Comparison of ENCODE assay signal across 22 mouse cellular contexts in genomic region chr2:23559186-23559585, GRCm38 (mm10). TPM values are rescaled to one million over a fixed set of nuclear protein-coding genes. Genes with fewer than 3 reads are reported as not detected.
DNase-seq lines count a peak whose midpoint lies in the region; ATAC-seq and TF ChIP-seq lines count a peak whose summit lies in the region.
"Had no signal": no experiment of that assay in that cellular context is flagged by ENCODE, and none has a peak within 500 bp of the region (broad histone marks: within the 10 kb centered on the region; RNA-seq: fewer than 3 reads in every experiment).

No protein-coding gene starts in this region.

- H3K27ac ChIP-seq in intestine, postnatal 0 days (ENCODE audit: low read depth, low read length): no peak overlapping the region
- H3K27ac ChIP-seq in intestine, embryonic 15.5 days: no peak overlapping the region
- H3K27ac ChIP-seq in midbrain, postnatal 0 days (ENCODE audit: low read depth, low read length): no peak overlapping the region
- H3K27ac ChIP-seq in midbrain, embryonic 10.5 days (replicated peaks): no peak overlapping the region
- H3K27ac ChIP-seq in MEL (ENCODE audit: control insufficient read depth, low read depth, low read length): no peak overlapping the region
- no peak overlapping the region for H3K27ac ChIP-seq in stomach, postnatal 0 days (replicated peaks)
- no peak overlapping the region for H3K27ac ChIP-seq in forebrain, embryonic 15.5 days (replicated peaks)
- H3K27ac ChIP-seq: hindbrain, embryonic 13.5 days; kidney, embryonic 15.5 days; limb, embryonic 13.5 days; midbrain, embryonic 13.5 days; neural tube, embryonic 13.5 days had no signal

- DNase-seq in midbrain, postnatal 0 days (ENCODE audit: low spot score): no peak
- no peak for DNase-seq in midbrain, embryonic 10.5 days (ENCODE audit: low spot score)
- peak; percentile 42 for DNase-seq in MEL (ENCODE audit: low read depth, low spot score)
- no peak for DNase-seq in stomach, postnatal 0 days (ENCODE audit: low spot score)
- no peak for DNase-seq in layer of hippocampus, adult 8-10 months (ENCODE audit: low spot score in 2 of 2)
- DNase-seq: adrenal gland, postnatal 36 days; cerebellum, adult 18-20 months; heart, postnatal 14 days; layer of hippocampus, postnatal 36 days; right cerebral cortex, adult 18-20 months; thymus, postnatal 4 days had no signal

- H3K27me3 ChIP-seq in intestine, postnatal 0 days (replicated peaks; ENCODE audit: control insufficient read depth, insufficient read depth, low read length): no peaks in the 10 kb centered on the region
- H3K27me3 ChIP-seq in intestine, embryonic 15.5 days (replicated peaks): no peaks in the 10 kb centered on the region
- H3K27me3 ChIP-seq in midbrain, postnatal 0 days (ENCODE audit: insufficient read depth, low read length): no peaks in the 10 kb centered on the region
- no peaks in the 10 kb centered on the region for H3K27me3 ChIP-seq in midbrain, embryonic 10.5 days (ENCODE audit: low read depth, poor library complexity, severe bottlenecking)
- no peaks in the 10 kb centered on the region for H3K27me3 ChIP-seq in MEL (ENCODE audit: control insufficient read depth in 1 of 2, insufficient read depth in 2 of 2, low read length in 2 of 2)
- no peaks in the 10 kb centered on the region for H3K27me3 ChIP-seq in stomach, postnatal 0 days (ENCODE audit: control insufficient read depth, insufficient read depth, low read length)
- no peaks in the 10 kb centered on the region for H3K27me3 ChIP-seq in forebrain, embryonic 15.5 days
- H3K27me3 ChIP-seq: heart, embryonic 12.5 days; hindbrain, embryonic 13.5 days; kidney, embryonic 15.5 days; limb, embryonic 13.5 days; midbrain, embryonic 13.5 days; neural tube, embryonic 13.5 days had no signal

- TF ChIP-seq CTCF in intestine, postnatal 0 days (IDR thresholded peaks at IDR 0.05; ENCODE audit: low read depth): peak; percentile 52
- peak; percentile 39 for TF ChIP-seq CTCF in midbrain, postnatal 0 days (IDR thresholded peaks at IDR 0.05)
- peak in 2 of 3 experiments; percentile 22 to 36; a peak in 2 of 6 replicates for TF ChIP-seq CTCF in MEL (IDR thresholded peaks at IDR 0.05 in 2 of 3, conservative IDR thresholded peaks at IDR 0.05 in 1 of 3; ENCODE audit: control insufficient read depth in 1 of 3, insufficient read depth in 1 of 3, low read depth in 2 of 3, low read length in 3 of 3, poor library complexity in 1 of 3, severe bottlenecking in 1 of 3)
- TF ChIP-seq CTCF in stomach, postnatal 0 days (IDR thresholded peaks at IDR 0.05; ENCODE audit: low read depth): peak; percentile 39; the same call in 1 of the 2 replicates

- peak; percentile 11 for TF ChIP-seq RAD21 in MEL (IDR thresholded peaks at IDR 0.05; ENCODE audit: low read depth, low read length)

- no peaks in the 10 kb centered on the region for H3K9me3 ChIP-seq in intestine, postnatal 0 days (ENCODE audit: control insufficient read depth)
- H3K9me3 ChIP-seq in intestine, embryonic 15.5 days: no peaks in the 10 kb centered on the region
- H3K9me3 ChIP-seq in midbrain, postnatal 0 days (ENCODE audit: low read length): no peaks in the 10 kb centered on the region
- H3K9me3 ChIP-seq in midbrain, embryonic 10.5 days (replicated peaks): peaks cover 6% of the 10 kb centered on the region
- no peaks in the 10 kb centered on the region for H3K9me3 ChIP-seq in MEL (replicated peaks; ENCODE audit: insufficient read depth, low read length)
- no peaks in the 10 kb centered on the region for H3K9me3 ChIP-seq in stomach, postnatal 0 days (ENCODE audit: control insufficient read depth, low read length)
- H3K9me3 ChIP-seq in forebrain, embryonic 15.5 days: no peaks in the 10 kb centered on the region
- H3K9me3 ChIP-seq: heart, embryonic 12.5 days; hindbrain, embryonic 13.5 days; midbrain, embryonic 13.5 days; neural tube, embryonic 13.5 days had no signal

- ATAC-seq in intestine, postnatal 0 days: no peak
- no peak for ATAC-seq in intestine, embryonic 15.5 days
- no peak for ATAC-seq in midbrain, postnatal 0 days (ENCODE audit: low FRiP score)
- ATAC-seq in stomach, postnatal 0 days (ENCODE audit: low FRiP score, low TSS enrichment): no peak
- no peak for ATAC-seq in forebrain, embryonic 15.5 days (replicated peaks)
- ATAC-seq: forebrain, embryonic 16.5 days; intestine, embryonic 16.5 days; midbrain, embryonic 13.5 days had no signal

- 91% methylated on average over 2 of the region's 2 CpGs for WGBS in intestine, postnatal 0 days
- 96% methylated on average over 2 of the region's 2 CpGs for WGBS in intestine, embryonic 15.5 days
- WGBS in midbrain, postnatal 0 days: 94% methylated on average over 2 of the region's 2 CpGs
- WGBS in midbrain, embryonic 10.5 days: 83% methylated on average over 2 of the region's 2 CpGs
- WGBS in stomach, postnatal 0 days: 94% methylated on average over 2 of the region's 2 CpGs
- 91% methylated on average over 2 of the region's 2 CpGs for WGBS in forebrain, embryonic 15.5 days

- no peaks in the 10 kb centered on the region for H3K36me3 ChIP-seq in intestine, postnatal 0 days (ENCODE audit: control insufficient read depth, insufficient read depth)
- H3K36me3 ChIP-seq in intestine, embryonic 15.5 days: no peaks in the 10 kb centered on the region
- H3K36me3 ChIP-seq in midbrain, postnatal 0 days (ENCODE audit: insufficient read depth, low read length): no peaks in the 10 kb centered on the region
- H3K36me3 ChIP-seq in midbrain, embryonic 10.5 days: no peaks in the 10 kb centered on the region; the same call in 1 of the 2 replicates
- peaks cover 3 to 24% of the 10 kb centered on the region in 2 experiments for H3K36me3 ChIP-seq in MEL (ENCODE audit: control insufficient read depth in 1 of 2, insufficient read depth in 2 of 2, low read length in 2 of 2)
- H3K36me3 ChIP-seq in stomach, postnatal 0 days (ENCODE audit: control insufficient read depth, insufficient read depth, low read length): no peaks in the 10 kb centered on the region
- no peaks in the 10 kb centered on the region for H3K36me3 ChIP-seq in forebrain, embryonic 15.5 days
- H3K36me3 ChIP-seq: heart, embryonic 12.5 days; hindbrain, embryonic 13.5 days; limb, embryonic 13.5 days; midbrain, embryonic 13.5 days; neural tube, embryonic 13.5 days had no signal

- H3K4me2 ChIP-seq in intestine, postnatal 0 days (replicated peaks; ENCODE audit: low read depth): no peak overlapping the region
- no peak overlapping the region for H3K4me2 ChIP-seq in intestine, embryonic 15.5 days (replicated peaks)
- H3K4me2 ChIP-seq in midbrain, postnatal 0 days (ENCODE audit: low read depth, low read length, poor library complexity, severe bottlenecking): no peak overlapping the region
- H3K4me2 ChIP-seq in stomach, postnatal 0 days (replicated peaks; ENCODE audit: low read depth): no peak overlapping the region
- H3K4me2 ChIP-seq in forebrain, embryonic 15.5 days (replicated peaks): no peak overlapping the region
- H3K4me2 ChIP-seq: heart, embryonic 12.5 days; hindbrain, embryonic 13.5 days; kidney, embryonic 15.5 days; limb, embryonic 13.5 days; midbrain, embryonic 13.5 days; neural tube, embryonic 13.5 days had no signal

- TF ChIP-seq EP300 in MEL (IDR thresholded peaks at IDR 0.05; ENCODE audit: low read depth in 1 of 2, low read length in 2 of 2): no peak
- TF ChIP-seq EP300 in stomach, postnatal 0 days (optimal IDR thresholded peaks at IDR 0.05): no peak

- no peak overlapping the region for H3K9ac ChIP-seq in intestine, postnatal 0 days (ENCODE audit: low read depth, low read length)
- H3K9ac ChIP-seq in intestine, embryonic 15.5 days: no peak overlapping the region
- H3K9ac ChIP-seq in midbrain, postnatal 0 days (replicated peaks; ENCODE audit: low read length, poor library complexity, severe bottlenecking): no peak overlapping the region
- H3K9ac ChIP-seq in MEL (ENCODE audit: control insufficient read depth, low read depth, low read length, poor library complexity, severe bottlenecking): no peak overlapping the region
- no peak overlapping the region for H3K9ac ChIP-seq in stomach, postnatal 0 days (ENCODE audit: low read length)
- no peak overlapping the region for H3K9ac ChIP-seq in forebrain, embryonic 15.5 days (replicated peaks)
- H3K9ac ChIP-seq: heart, embryonic 12.5 days; hindbrain, embryonic 13.5 days; kidney, embryonic 15.5 days; limb, embryonic 13.5 days; midbrain, embryonic 13.5 days; neural tube, embryonic 13.5 days had no signal

- H3K4me1 ChIP-seq in intestine, postnatal 0 days (replicated peaks; ENCODE audit: control insufficient read depth, insufficient read depth, low read length): no peaks in the 10 kb centered on the region
- H3K4me1 ChIP-seq in intestine, embryonic 15.5 days (replicated peaks): no peaks in the 10 kb centered on the region
- H3K4me1 ChIP-seq in midbrain, postnatal 0 days (ENCODE audit: insufficient read depth, low read length): no peaks in the 10 kb centered on the region
- no peaks in the 10 kb centered on the region for H3K4me1 ChIP-seq in midbrain, embryonic 10.5 days
- peaks cover 4 to 21% of the 10 kb centered on the region in 2 experiments for H3K4me1 ChIP-seq in MEL (ENCODE audit: control insufficient read depth in 1 of 2, insufficient read depth in 2 of 2, low read length in 2 of 2)
- no peaks in the 10 kb centered on the region for H3K4me1 ChIP-seq in stomach, postnatal 0 days (replicated peaks; ENCODE audit: control insufficient read depth, insufficient read depth)
- no peaks in the 10 kb centered on the region for H3K4me1 ChIP-seq in forebrain, embryonic 15.5 days
- H3K4me1 ChIP-seq: heart, embryonic 12.5 days; hindbrain, embryonic 13.5 days; kidney, embryonic 15.5 days; limb, embryonic 13.5 days; midbrain, embryonic 13.5 days; neural tube, embryonic 13.5 days had no signal

- H3K4me3 ChIP-seq in intestine, postnatal 0 days (ENCODE audit: low read depth, low read length): no peak overlapping the region
- H3K4me3 ChIP-seq in intestine, embryonic 15.5 days (replicated peaks): no peak overlapping the region
- H3K4me3 ChIP-seq in midbrain, postnatal 0 days (ENCODE audit: low read depth, low read length): no peak overlapping the region
- H3K4me3 ChIP-seq in midbrain, embryonic 10.5 days: no peak overlapping the region
- no peak overlapping the region for H3K4me3 ChIP-seq in MEL (ENCODE audit: control insufficient read depth in 1 of 2, insufficient read depth in 1 of 2, low read depth in 2 of 2, low read length in 2 of 2)
- H3K4me3 ChIP-seq in stomach, postnatal 0 days (ENCODE audit: low read depth, low read length): no peak overlapping the region
- H3K4me3 ChIP-seq in forebrain, embryonic 15.5 days: no peak overlapping the region
- H3K4me3 ChIP-seq: heart, embryonic 12.5 days; hindbrain, embryonic 13.5 days; kidney, embryonic 15.5 days; limb, embryonic 13.5 days; midbrain, embryonic 13.5 days; neural tube, embryonic 13.5 days had no signal

- no peak for TF ChIP-seq POLR2A in MEL (IDR thresholded peaks at IDR 0.05; ENCODE audit: control insufficient read depth in 1 of 2, insufficient read depth in 1 of 2, low read depth in 1 of 2, low read length in 2 of 2, poor library complexity in 1 of 2)

- H3K79me2 ChIP-seq in MEL (ENCODE audit: control insufficient read depth, insufficient read depth, low read length, poor library complexity): peaks cover 15% of the 10 kb centered on the region

RNA-seq across cellular contexts. Expression of gene Spopl, which starts 12.7 kb away (rescaled TPM):
- 7.0 and 8.4 TPM in 2 replicates for polyA plus RNA-seq in intestine, postnatal 0 days (2015; fragmentation: Nextera tagmentation; extraction: Ambion mirVana)
- 11.0 and 11.9 TPM in 2 replicates for polyA plus RNA-seq in intestine, embryonic 15.5 days (2015; fragmentation: Nextera tagmentation; extraction: Ambion mirVana)
- 14.0 and 22.0 TPM in 2 replicates for total RNA-seq in midbrain, postnatal 0 days (2014; rRNA removed)
- polyA plus RNA-seq in midbrain, postnatal 0 days (2015; fragmentation: Nextera tagmentation; extraction: Ambion mirVana): 5.5 and 8.7 TPM in 2 replicates
- 7.3 and 9.9 TPM in 2 replicates for polyA plus RNA-seq in midbrain, embryonic 10.5 days (2016; fragmentation: Nextera tagmentation; extraction: Ambion mirVana)
- 13.7 and 15.6 TPM in 2 replicates for total RNA-seq in MEL (2012; rRNA removed)
- 1 to 10 TPM in 1 of 2 experiments, not detected in 1; 9.8 TPM for polyA plus RNA-seq in MEL (2012; ENCODE audit: insufficient read depth in 1 of 2, insufficient read length in 2 of 2, low read depth in 1 of 2, low replicate concordance in 2 of 2, missing spikeins in 1 of 2)
- 6.6 and 8.1 TPM in 2 replicates for polyA plus RNA-seq in stomach, postnatal 0 days (2015; fragmentation: Nextera tagmentation; extraction: Ambion mirVana)
- polyA plus RNA-seq in forebrain, embryonic 15.5 days (2015; fragmentation: Nextera tagmentation; extraction: Ambion mirVana): 8.6 and 11.3 TPM in 2 replicates
- 10 to 100 TPM; 27.2 to 33.6 (median 30.2) TPM for total RNA-seq in layer of hippocampus, adult 8-10 months (2022)
